Mouse (Mus musculus) kidney, postnatal 25 days (tissue): ENCODE results near the gene Cxcl10.
"Not testable (repeated sequence)": the region's sequence is repeated elsewhere in the genome, so short reads cannot be mapped to it uniquely, and the experiment has no call there.

Experiments used
- DNase-seq, 2 experiments: peaks; one replicate each; pipeline ENCODE4 v3.0.0; 2021; ENCODE audit warnings: mixed read lengths in 2 of 2

The Cxcl10 gene

GRCm38 (mm10) chr5:92368392-92368791 is 19.7 kb upstream of the Cxcl10 start:
- DNase-seq, result no peak

GRCm38 (mm10) chr5:92366565-92366964 is 17.9 kb upstream of the Cxcl10 start:
- no peak for DNase-seq

GRCm38 (mm10) chr5:92365146-92365705 is 16.5 kb upstream of the Cxcl10 start:
- peak; percentile 43 to 70 for DNase-seq

- DNase-seq, result no peak
These were observed 15.3 kb upstream of the Cxcl10 start for GRCm38 (mm10) chr5:92364011-92364410.

GRCm38 (mm10) chr5:92363179-92363578 is 14.5 kb upstream of the Cxcl10 start:
- DNase-seq, result no peak

GRCm38 (mm10) chr5:92358767-92359455 is 10.2 kb upstream of the Cxcl10 start:
- DNase-seq, result no peak

- DNase-seq, result no peak
These were observed 9.3 kb upstream of the Cxcl10 start for GRCm38 (mm10) chr5:92358033-92358432.

GRCm38 (mm10) chr5:92353517-92353916 is 4.8 kb upstream of the Cxcl10 start:
- DNase-seq, result peak; percentile 60 to 71

- DNase-seq, result not testable (repeated sequence)
These were observed 4.0 kb upstream of the Cxcl10 start for GRCm38 (mm10) chr5:92352716-92353115.

- DNase-seq, result no peak
These were observed 1.0 kb upstream of the Cxcl10 start for GRCm38 (mm10) chr5:92349731-92350130.

- no peak for DNase-seq
These were observed 3.7 kb downstream of the Cxcl10 start for GRCm38 (mm10) chr5:92345006-92345405.

GRCm38 (mm10) chr5:92340606-92341005 is 8.1 kb downstream of the Cxcl10 start:
- DNase-seq, result no peak

GRCm38 (mm10) chr5:92336743-92337142 is 11.9 kb downstream of the Cxcl10 start:
- no peak for DNase-seq

GRCm38 (mm10) chr5:92332359-92332840 is 16.3 kb downstream of the Cxcl10 start:
- peak; percentile 45 to 62 for DNase-seq

GRCm38 (mm10) chr5:92331635-92332338 is 16.9 kb downstream of the Cxcl10 start, which contains the start of gene Art3:
TSS of gene Art3 (plus strand) at chr5:92331827.
- no peak for DNase-seq

- no peak for DNase-seq
These were observed 17.6 kb downstream of the Cxcl10 start for GRCm38 (mm10) chr5:92331122-92331521.

- no peak for DNase-seq
These were observed 20.8 kb downstream of the Cxcl10 start, which contains the start of gene Cxcl9 for GRCm38 (mm10) chr5:92327929-92328328. TSS of gene Cxcl9 (minus strand) at chr5:92328079.

GRCm38 (mm10) chr5:92327367-92327766 is 21.3 kb downstream of the Cxcl10 start:
- no peak for DNase-seq

- peak; percentile 35 to 66 for DNase-seq
These were observed 25.4 kb downstream of the Cxcl10 start for GRCm38 (mm10) chr5:92323264-92323663.

- DNase-seq, result no peak
These were observed 26.1 kb downstream of the Cxcl10 start for GRCm38 (mm10) chr5:92322612-92323011.

- DNase-seq, result no peak
These were observed 26.9 kb downstream of the Cxcl10 start for GRCm38 (mm10) chr5:92321631-92322400.

- DNase-seq, result no peak
These were observed 30.1 kb downstream of the Cxcl10 start for GRCm38 (mm10) chr5:92318596-92318995.

GRCm38 (mm10) chr5:92318119-92318518 is 30.6 kb downstream of the Cxcl10 start:
- no peak for DNase-seq
